Mouse (Mus musculus): ENCODE results near the gene H2-Eb2.

DNA sequence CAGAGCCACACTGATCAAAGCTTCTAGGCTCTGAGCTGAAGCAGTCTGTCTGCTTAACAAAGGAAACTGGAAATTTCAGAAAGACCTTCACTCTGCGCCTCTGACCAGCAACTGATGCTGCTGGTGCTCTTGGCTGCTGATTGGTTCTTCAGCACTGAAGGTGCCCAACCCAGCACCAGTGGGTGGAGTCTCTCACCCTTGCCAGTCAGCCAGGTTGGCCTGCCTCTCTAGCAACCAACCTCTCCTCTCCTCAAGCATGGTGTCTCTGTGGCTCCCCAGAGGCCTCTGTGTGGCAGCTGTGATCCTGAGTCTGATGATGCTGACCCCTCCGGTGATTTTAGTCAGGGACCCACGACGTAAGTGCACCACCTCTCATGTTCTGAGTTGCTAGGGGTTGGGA is at the start of gene H2-Eb2:
- no peak for TF ChIP-seq CTCF (IDR thresholded peaks at IDR 0.05; ENCODE audit: extremely low read depth, insufficient read depth, low read length)
- TF ChIP-seq POLR2A (IDR thresholded peaks at IDR 0.05; ENCODE audit: extremely low read depth, insufficient read depth, low read length) = no peak
